Mouse (Mus musculus): ENCODE data around the gene Ccdc97. TPM values are rescaled to one million over a fixed set of nuclear protein-coding genes. Genes with fewer than 3 reads are reported as not detected.
A peak's percentile ranks its signal among the peaks of the same experiment; 100 is the strongest.

The Ccdc97 gene
- polyA plus RNA-seq, 1 experiment: 65.4 TPM

GRCm38 (mm10) chr7:25717478-25717877 lies 1.4 kb downstream of the Ccdc97 start:
- TF ChIP-seq POLR2A (IDR thresholded peaks at IDR 0.05; ENCODE audit: borderline replicate concordance, control insufficient read depth, low read depth, low read length) (no peak), CTCF (IDR thresholded peaks at IDR 0.05; ENCODE audit: control insufficient read depth, insufficient read depth, low read length) (no peak)
- no peak overlapping the region for H3K27ac ChIP-seq (ENCODE audit: control insufficient read depth, insufficient read depth, low read depth, low read length, poor library complexity)
- H3K4me1 ChIP-seq (ENCODE audit: control insufficient read depth, insufficient read depth, low read length): peaks cover 1% of the 10 kb centered on the region; the same call in 1 of the 2 replicates
- no peak overlapping the region for H3K4me3 ChIP-seq (replicated peaks; ENCODE audit: control insufficient read depth, low read depth, low read length)
- 85% methylated on average over 3 of the region's 3 CpGs for WGBS

- 92% methylated on average over 22 of the region's 22 CpGs for WGBS
- Histone ChIP-seq H3K4me1 (ENCODE audit: control insufficient read depth, insufficient read depth, low read length) (peaks cover 1% of the 10 kb centered on the region; the same call in 1 of the 2 replicates), H3K4me3 (replicated peaks; ENCODE audit: control insufficient read depth, low read depth, low read length) (no peak overlapping the region), H3K27ac (ENCODE audit: control insufficient read depth, insufficient read depth, low read depth, low read length, poor library complexity) (no peak overlapping the region)
- TF ChIP-seq POLR2A (IDR thresholded peaks at IDR 0.05; ENCODE audit: borderline replicate concordance, control insufficient read depth, low read depth, low read length): no peak
- TF ChIP-seq CTCF (IDR thresholded peaks at IDR 0.05; ENCODE audit: control insufficient read depth, insufficient read depth, low read length): no peak
These were observed 3.1 kb downstream of the Ccdc97 start for GRCm38 (mm10) chr7:25715731-25716271.

- 93% methylated on average over 8 of the region's 8 CpGs for WGBS
- Histone ChIP-seq H3K4me1 (ENCODE audit: control insufficient read depth, insufficient read depth, low read length) (peaks cover 1% of the 10 kb centered on the region; the same call in 1 of the 2 replicates), H3K27ac (ENCODE audit: control insufficient read depth, insufficient read depth, low read depth, low read length, poor library complexity) (no peak overlapping the region), H3K4me3 (replicated peaks; ENCODE audit: control insufficient read depth, low read depth, low read length) (no peak overlapping the region)
- TF ChIP-seq POLR2A (IDR thresholded peaks at IDR 0.05; ENCODE audit: borderline replicate concordance, control insufficient read depth, low read depth, low read length) (no peak), CTCF (IDR thresholded peaks at IDR 0.05; ENCODE audit: control insufficient read depth, insufficient read depth, low read length) (no peak)
These were observed 4.3 kb downstream of the Ccdc97 start for GRCm38 (mm10) chr7:25714581-25714980.

- H3K27ac ChIP-seq (ENCODE audit: control insufficient read depth, insufficient read depth, low read depth, low read length, poor library complexity): no peak overlapping the region
- TF ChIP-seq CTCF (IDR thresholded peaks at IDR 0.05; ENCODE audit: control insufficient read depth, insufficient read depth, low read length): no peak
- TF ChIP-seq POLR2A (IDR thresholded peaks at IDR 0.05; ENCODE audit: borderline replicate concordance, control insufficient read depth, low read depth, low read length): no peak
- peaks cover 7% of the 10 kb centered on the region for H3K4me1 ChIP-seq (ENCODE audit: control insufficient read depth, insufficient read depth, low read length)
- no peak overlapping the region for H3K4me3 ChIP-seq (replicated peaks; ENCODE audit: control insufficient read depth, low read depth, low read length)
- 91% methylated on average over 9 of the region's 9 CpGs for WGBS
These were observed 6.1 kb downstream of the Ccdc97 start for GRCm38 (mm10) chr7:25712801-25713200.

- peaks cover 12% of the 10 kb centered on the region for H3K4me1 ChIP-seq (ENCODE audit: control insufficient read depth, insufficient read depth, low read length)
These were observed 7.1 kb downstream of the Ccdc97 start for GRCm38 (mm10) chr7:25711731-25712197.

GRCm38 (mm10) chr7:25711165-25711564 lies 7.7 kb downstream of the Ccdc97 start:
- H3K4me1 ChIP-seq (ENCODE audit: control insufficient read depth, insufficient read depth, low read length): peaks cover 15% of the 10 kb centered on the region
- TF ChIP-seq CTCF (IDR thresholded peaks at IDR 0.05; ENCODE audit: control insufficient read depth, insufficient read depth, low read length): no peak
- TF ChIP-seq POLR2A (IDR thresholded peaks at IDR 0.05; ENCODE audit: borderline replicate concordance, control insufficient read depth, low read depth, low read length): no peak
- H3K27ac ChIP-seq (ENCODE audit: control insufficient read depth, insufficient read depth, low read depth, low read length, poor library complexity): peak overlapping the region; percentile 79
- no peak overlapping the region for H3K4me3 ChIP-seq (replicated peaks; ENCODE audit: control insufficient read depth, low read depth, low read length)
- WGBS: 41% methylated on average over 5 of the region's 5 CpGs

More at GRCm38 (mm10) chr7:25711731-25712197, 7.1 kb downstream of the Ccdc97 start:
- 15% methylated on average over 7 of the region's 7 CpGs for WGBS
- TF ChIP-seq POLR2A (IDR thresholded peaks at IDR 0.05; ENCODE audit: borderline replicate concordance, control insufficient read depth, low read depth, low read length) (peak; percentile 17; the same call in 1 of the 2 replicates), CTCF (IDR thresholded peaks at IDR 0.05; ENCODE audit: control insufficient read depth, insufficient read depth, low read length) (no peak)
- peak overlapping the region; percentile 79 for H3K27ac ChIP-seq (ENCODE audit: control insufficient read depth, insufficient read depth, low read depth, low read length, poor library complexity)
- no peak overlapping the region for H3K4me3 ChIP-seq (replicated peaks; ENCODE audit: control insufficient read depth, low read depth, low read length)

- no peak; the same call in 1 of the 2 replicates for TF ChIP-seq POLR2A (IDR thresholded peaks at IDR 0.05; ENCODE audit: borderline replicate concordance, control insufficient read depth, low read depth, low read length)
- TF ChIP-seq CTCF (IDR thresholded peaks at IDR 0.05; ENCODE audit: control insufficient read depth, insufficient read depth, low read length): no peak
- Histone ChIP-seq H3K27ac (ENCODE audit: control insufficient read depth, insufficient read depth, low read depth, low read length, poor library complexity) (peak overlapping the region; percentile 82), H3K4me3 (replicated peaks; ENCODE audit: control insufficient read depth, low read depth, low read length) (no peak overlapping the region), H3K4me1 (ENCODE audit: control insufficient read depth, insufficient read depth, low read length) (peaks cover 19% of the 10 kb centered on the region)
- WGBS: 40% methylated on average over 7 of the region's 7 CpGs
These were observed 8.3 kb downstream of the Ccdc97 start for GRCm38 (mm10) chr7:25710519-25711130.

GRCm38 (mm10) chr7:25709961-25710360 lies 8.9 kb downstream of the Ccdc97 start:
- Histone ChIP-seq H3K27ac (ENCODE audit: control insufficient read depth, insufficient read depth, low read depth, low read length, poor library complexity) (peak overlapping the region; percentile 82), H3K4me3 (replicated peaks; ENCODE audit: control insufficient read depth, low read depth, low read length) (no peak overlapping the region), H3K4me1 (ENCODE audit: control insufficient read depth, insufficient read depth, low read length) (peaks cover 19% of the 10 kb centered on the region)
- TF ChIP-seq POLR2A (IDR thresholded peaks at IDR 0.05; ENCODE audit: borderline replicate concordance, control insufficient read depth, low read depth, low read length) (0 out of 2 replicates have a peak, but pooled peaks have one; percentile 4), CTCF (IDR thresholded peaks at IDR 0.05; ENCODE audit: control insufficient read depth, insufficient read depth, low read length) (no peak)
- 20% methylated on average over 12 of the region's 12 CpGs for WGBS

Data from bone marrow, adult 2 months (tissue).